Mouse (Mus musculus) right cerebral cortex, postnatal 10 days (tissue): Measurements from ENCODE around the gene D630003M21Rik.
A peak's percentile ranks its signal among the peaks of the same experiment; 100 is the strongest.

Source experiments
- DNase-seq, 2 experiments: peaks; one replicate each; pipeline ENCODE4 v3.0.0; 2021; ENCODE audit warnings: low spot score in 2 of 2

D630003M21Rik gene

GRCm38 (mm10) chr2:158228670-158229502 is at the start of gene D630003M21Rik:
Gene D630003M21Rik, minus strand, starts transcription at chr2:158229222.
- peak; percentile 53 to 55 for DNase-seq

- no peak for DNase-seq
Observed at GRCm38 (mm10) chr2:158276878-158277277, 47.9 kb upstream of the D630003M21Rik start.

- DNase-seq: no peak
Observed at GRCm38 (mm10) chr2:158276451-158276850, 47.4 kb upstream of the D630003M21Rik start.

- DNase-seq: no peak
Observed at GRCm38 (mm10) chr2:158275811-158276210, 46.8 kb upstream of the D630003M21Rik start.

GRCm38 (mm10) chr2:158275349-158275748 is 46.3 kb upstream of the D630003M21Rik start:
- no peak for DNase-seq

- DNase-seq: no peak
Observed at GRCm38 (mm10) chr2:158273646-158274045, 44.6 kb upstream of the D630003M21Rik start.

GRCm38 (mm10) chr2:158270017-158270416 is 41.0 kb upstream of the D630003M21Rik start:
- no peak for DNase-seq

- DNase-seq: no peak
Observed at GRCm38 (mm10) chr2:158264877-158265276, 35.9 kb upstream of the D630003M21Rik start.

GRCm38 (mm10) chr2:158259498-158259897 is 30.5 kb upstream of the D630003M21Rik start:
- no peak for DNase-seq

GRCm38 (mm10) chr2:158258781-158259180 is 29.8 kb upstream of the D630003M21Rik start:
- peak; percentile 38 to 60 for DNase-seq

GRCm38 (mm10) chr2:158258005-158258418 is 29.0 kb upstream of the D630003M21Rik start, which contains the start of gene Bpi:
Gene Bpi, plus strand, starts transcription at chr2:158258094.
- DNase-seq: no peak

GRCm38 (mm10) chr2:158256894-158257293 is 27.9 kb upstream of the D630003M21Rik start:
- DNase-seq: no peak

GRCm38 (mm10) chr2:158253806-158254205 is 24.8 kb upstream of the D630003M21Rik start:
- DNase-seq: no peak

- no peak for DNase-seq
Observed at GRCm38 (mm10) chr2:158250558-158250957, 21.5 kb upstream of the D630003M21Rik start.

- DNase-seq: no peak
Observed at GRCm38 (mm10) chr2:158248318-158248717, 19.3 kb upstream of the D630003M21Rik start.

GRCm38 (mm10) chr2:158247852-158248251 is 18.8 kb upstream of the D630003M21Rik start:
- DNase-seq: no peak

GRCm38 (mm10) chr2:158245072-158245817 is 16.2 kb upstream of the D630003M21Rik start:
- DNase-seq: no peak

- DNase-seq: peak; percentile 55 to 59
Observed at GRCm38 (mm10) chr2:158243129-158243870, 14.3 kb upstream of the D630003M21Rik start.

GRCm38 (mm10) chr2:158242170-158242896 is 13.3 kb upstream of the D630003M21Rik start:
- peak; percentile 76 to 80 for DNase-seq

GRCm38 (mm10) chr2:158241126-158241738 is 12.2 kb upstream of the D630003M21Rik start:
- no peak for DNase-seq

- no peak for DNase-seq
Observed at GRCm38 (mm10) chr2:158238101-158238500, 9.1 kb upstream of the D630003M21Rik start.
